Mouse (Mus musculus) lung, postnatal 0 days (tissue): ENCODE measurements at regions not wholly inside any gene's neighbourhood (a gene's known extent, or its start where the extent isn't known, plus 50 kb on each side); places are given as distances from the start of the nearest gene placed in this dataset.

Source experiments
- ATAC-seq: fragments of 200-750 bp; cut with Nextera tagmentation; 2 replicates; pipeline ENCODE4 v1.8.0; 2017; ENCODE audit warnings: moderate library complexity
- DNase-seq: peaks from one replicate; pipeline ENCODE4 v3.0.0-alpha.2; 2016; ENCODE audit warnings: low spot score
- H3K27ac ChIP-seq: fragments of 300-500 bp; sonication (generic); 2 replicates; pipeline ENCODE4 v1.5.1; 2014; ENCODE audit warnings: antibody characterized with exemption, mild to moderate bottlenecking, low read length, mixed read lengths
- H3K27me3 ChIP-seq: fragments of 300-500 bp; sonication (generic); replicated peaks from 2 replicates; pipeline ENCODE4 v1.6.1; 2014; ENCODE audit warnings: low read length, mixed read lengths; ENCODE audit not compliant: insufficient read depth
- H3K36me3 ChIP-seq: fragments of 300-500 bp; sonication (generic); 2 replicates; pipeline ENCODE4 v1.6.1; 2014; ENCODE audit warnings: low read length, mixed read lengths; ENCODE audit not compliant: insufficient read depth
- H3K4me1 ChIP-seq: fragments of 300-500 bp; sonication (generic); 2 replicates; pipeline ENCODE4 v1.6.1; 2014; ENCODE audit warnings: antibody characterized with exemption, low read depth, low read length, mixed read lengths; ENCODE audit not compliant: insufficient read depth
- H3K4me2 ChIP-seq: fragments of 300-500 bp; sonication (generic); replicated peaks from 2 replicates; pipeline ENCODE4 v1.6.1; 2014; ENCODE audit warnings: low read depth, mild to moderate bottlenecking, low read length, moderate library complexity, mixed read lengths
- H3K4me3 ChIP-seq: fragments of 300-500 bp; sonication (generic); 2 replicates; pipeline ENCODE4 v1.5.1; 2014; ENCODE audit warnings: low read depth, low read length
- H3K9ac ChIP-seq: fragments of 300-500 bp; sonication (generic); replicated peaks from 2 replicates; pipeline ENCODE4 v1.6.1; 2014; ENCODE audit warnings: low read depth, mild to moderate bottlenecking
- H3K9me3 ChIP-seq: fragments of 300-500 bp; sonication (generic); 2 replicates; pipeline ENCODE4 v1.6.1; 2016; ENCODE audit warnings: low read length, mixed read lengths
- CTCF ChIP-seq: IDR thresholded peaks from 2 replicates; pipeline ENCODE4 v1.5.1; 2016; ENCODE audit warnings: antibody characterized with exemption, mild to moderate bottlenecking
- EP300 ChIP-seq: IDR thresholded peaks from 2 replicates; pipeline ENCODE4 v1.6.1; 2016; ENCODE audit warnings: antibody characterized with exemption, mild to moderate bottlenecking, control low read depth
- WGBS: fragments of 180-500 bp; shearing (Covaris S2); extraction: QIAGEN DNeasy Blood & Tissue Kit; methylation state at CpG from one replicate; pipeline ENCODE4 v1.1.7; 2014; 5-methylcytosine and 5-hydroxymethylcytosine counted together

DNA sequence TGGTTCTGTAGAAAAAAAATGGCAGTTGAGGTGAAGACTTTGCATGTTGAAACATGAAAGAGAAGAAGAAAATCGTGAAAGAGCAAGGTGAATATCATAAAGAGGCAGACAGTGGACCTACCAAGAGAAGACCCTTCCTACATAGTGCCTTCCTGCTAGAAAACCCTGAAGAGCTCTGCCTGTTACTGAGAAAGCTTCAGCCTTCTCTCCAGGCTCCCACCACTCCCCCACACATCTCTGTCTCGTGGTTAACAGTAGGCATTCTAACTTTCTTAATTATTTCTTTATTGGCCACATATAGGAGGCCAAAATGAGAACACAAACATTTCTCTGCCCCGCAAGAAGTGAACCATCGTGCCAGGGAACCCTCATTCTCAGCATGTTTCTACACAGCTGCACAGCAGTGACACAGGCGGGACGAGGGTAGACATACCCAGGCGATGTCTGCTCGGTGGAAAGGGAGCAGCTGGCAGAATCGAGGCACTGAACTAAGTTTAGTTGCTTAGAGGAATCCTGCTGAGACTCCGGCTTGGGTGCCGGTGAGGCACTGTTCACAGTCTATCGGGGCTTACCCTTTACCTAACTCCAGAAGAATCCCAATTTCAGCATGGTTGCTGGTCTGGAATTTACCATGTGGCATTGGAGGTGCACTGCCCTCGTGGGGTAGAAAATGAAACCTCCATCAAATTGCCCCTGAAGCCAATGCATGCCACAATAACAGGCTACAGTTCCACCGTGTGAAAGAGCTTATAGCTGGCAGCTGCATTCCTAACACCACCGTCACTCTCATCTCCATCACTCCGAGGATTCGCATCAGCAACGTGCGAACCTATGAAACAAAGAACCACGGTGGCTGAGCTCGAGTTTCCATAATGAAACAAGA, 260.4 kb upstream of the Tsc22d2 start:
- DNase-seq (no peak), ATAC-seq (no peak)
- no peaks in the 10 kb centered on the region for H3K36me3 ChIP-seq
- no peak overlapping the region for H3K27ac ChIP-seq
- no peaks in the 10 kb centered on the region for H3K27me3 ChIP-seq
- H3K9ac ChIP-seq = no peak overlapping the region
- no peaks in the 10 kb centered on the region for H3K9me3 ChIP-seq
- H3K4me2 ChIP-seq = no peak overlapping the region
- TF ChIP-seq CTCF = no peak
- TF ChIP-seq EP300 = no peak
- 72% methylated on average over 21 of the region's 21 CpGs for WGBS
- no peak overlapping the region for H3K4me3 ChIP-seq
- no peaks in the 10 kb centered on the region for H3K4me1 ChIP-seq

- no peak for ATAC-seq
- H3K4me3 ChIP-seq = no peak overlapping the region
- H3K9ac ChIP-seq = no peak overlapping the region
- H3K27me3 ChIP-seq = no peaks in the 10 kb centered on the region
- no peaks in the 10 kb centered on the region for H3K9me3 ChIP-seq
- no peaks in the 10 kb centered on the region for H3K36me3 ChIP-seq
- 50% methylated on average over 3 of the region's 3 CpGs for WGBS
- TF ChIP-seq CTCF = peak; percentile 82
- TF ChIP-seq EP300 = no peak
- no peak overlapping the region for H3K4me2 ChIP-seq
- no peaks in the 10 kb centered on the region for H3K4me1 ChIP-seq
- no peak overlapping the region for H3K27ac ChIP-seq
- peak; percentile 49 for DNase-seq
Observed at GRCm38 (mm10) chr3:58159384-58159783, 255.1 kb upstream of the Tsc22d2 start.

GRCm38 (mm10) chr3:58162238-58162637, 252.3 kb upstream of the Tsc22d2 start:
- Histone ChIP-seq H3K9ac (no peak overlapping the region), H3K27ac (no peak overlapping the region), H3K4me2 (no peak overlapping the region), H3K36me3 (no peaks in the 10 kb centered on the region), H3K4me1 (no peaks in the 10 kb centered on the region), H3K4me3 (no peak overlapping the region), H3K9me3 (no peaks in the 10 kb centered on the region), H3K27me3 (no peaks in the 10 kb centered on the region)
- 0 out of 2 replicates have a peak, but pooled peaks have one; percentile 42 for TF ChIP-seq EP300
- TF ChIP-seq CTCF = no peak
- DNase-seq (peak; percentile 57), ATAC-seq (peak; percentile 82)
- WGBS = 24% methylated on average over 10 of the region's 10 CpGs

DNA sequence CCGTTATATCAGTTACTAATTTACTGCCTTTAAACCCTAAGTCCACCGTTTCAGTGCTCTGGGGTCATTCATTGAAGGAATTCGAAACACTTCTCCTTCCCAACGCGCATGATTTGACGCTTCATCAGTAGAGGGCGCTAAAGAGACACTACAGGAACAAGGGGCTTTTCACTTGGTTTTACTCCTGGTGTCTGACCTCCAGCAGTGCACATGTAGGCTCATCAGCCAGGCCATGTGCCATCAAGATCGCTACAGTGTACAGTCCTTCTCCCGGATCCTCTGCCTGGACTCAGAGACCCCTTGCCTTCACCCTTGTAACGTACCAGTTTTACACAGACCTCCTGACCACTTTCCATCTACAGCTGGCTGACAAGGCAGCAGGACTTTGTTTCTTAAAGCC, 250.7 kb upstream of the Tsc22d2 start:
- ATAC-seq (peak; percentile 52), DNase-seq (peak; percentile 89)
- Histone ChIP-seq H3K36me3 (no peaks in the 10 kb centered on the region), H3K4me2 (no peak overlapping the region), H3K9me3 (no peaks in the 10 kb centered on the region), H3K27ac (no peak overlapping the region), H3K4me1 (no peaks in the 10 kb centered on the region), H3K4me3 (no peak overlapping the region), H3K9ac (no peak overlapping the region), H3K27me3 (no peaks in the 10 kb centered on the region)
- TF ChIP-seq EP300 (no peak), CTCF (peak; percentile 97)
- 6% methylated on average over 10 of the region's 10 CpGs for WGBS

- Histone ChIP-seq H3K9me3 (no peaks in the 10 kb centered on the region), H3K4me3 (no peak overlapping the region), H3K36me3 (no peaks in the 10 kb centered on the region), H3K4me1 (no peaks in the 10 kb centered on the region), H3K9ac (no peak overlapping the region), H3K27ac (no peak overlapping the region), H3K4me2 (no peak overlapping the region), H3K27me3 (no peaks in the 10 kb centered on the region)
- 17% methylated on average over 2 of the region's 2 CpGs for WGBS
- ATAC-seq (no peak), DNase-seq (no peak)
- no peak for TF ChIP-seq EP300
- TF ChIP-seq CTCF = no peak
Observed at GRCm38 (mm10) chr3:58166628-58167027, 247.9 kb upstream of the Tsc22d2 start.

DNA sequence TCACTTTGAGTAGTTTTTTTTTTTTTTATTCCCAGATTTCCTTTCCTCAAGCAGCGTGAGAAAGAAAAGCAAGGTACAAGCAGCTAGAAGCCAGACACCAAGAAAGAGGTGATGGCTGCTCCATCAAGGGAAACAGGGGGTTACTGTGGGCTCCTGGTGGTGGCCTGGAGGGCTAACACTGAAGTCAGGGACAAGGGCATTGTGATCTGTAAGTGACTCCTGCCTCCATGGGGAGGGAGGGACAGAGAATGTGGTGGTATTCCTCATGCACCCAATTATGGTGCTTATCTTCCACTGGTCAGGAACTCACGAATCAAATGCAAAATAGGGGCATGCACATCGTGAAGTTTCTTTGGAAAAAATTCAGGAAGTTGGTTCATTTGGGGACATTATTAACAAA, 247.4 kb upstream of the Tsc22d2 start:
- Histone ChIP-seq H3K4me2 (no peak overlapping the region), H3K27me3 (no peaks in the 10 kb centered on the region), H3K4me1 (no peaks in the 10 kb centered on the region), H3K4me3 (no peak overlapping the region), H3K9ac (no peak overlapping the region), H3K27ac (no peak overlapping the region), H3K9me3 (no peaks in the 10 kb centered on the region), H3K36me3 (no peaks in the 10 kb centered on the region)
- ATAC-seq = no peak
- no peak for TF ChIP-seq CTCF
- no peak for TF ChIP-seq EP300
- 76% methylated on average over 3 of the region's 3 CpGs for WGBS
- DNase-seq = no peak
